Mouse (Mus musculus) forebrain, embryonic 15.5 days (tissue): ENCODE results near the gene Erbb4. TPM values are rescaled to one million over a fixed set of nuclear protein-coding genes. Genes with fewer than 3 reads are reported as not detected.

Experiments
- ATAC-seq: fragments of 200-750 bp; cut with Nextera tagmentation; replicated peaks from 2 replicates; pipeline ENCODE4 v1.8.0; 2017; ENCODE audit warnings: mild to moderate bottlenecking, moderate TSS enrichment, moderate library complexity
- H3K27ac ChIP-seq: fragments of 300-500 bp; sonication (generic); replicated peaks from 2 replicates; pipeline ENCODE4 v1.5.1; 2015; ENCODE audit warnings: mild to moderate bottlenecking, inconsistent platforms
- H3K27me3 ChIP-seq: fragments of 300-500 bp; sonication (generic); 2 replicates; pipeline ENCODE4 v1.6.1; 2015; ENCODE audit warnings: inconsistent platforms
- H3K36me3 ChIP-seq: fragments of 300-500 bp; sonication (generic); 2 replicates; pipeline ENCODE4 v1.6.1; 2015; ENCODE audit warnings: mild to moderate bottlenecking, inconsistent platforms
- H3K4me1 ChIP-seq: fragments of 300-500 bp; sonication (generic); 2 replicates; pipeline ENCODE4 v1.6.1; 2015; ENCODE audit warnings: inconsistent platforms
- H3K4me2 ChIP-seq: fragments of 300-500 bp; sonication (generic); replicated peaks from 2 replicates; pipeline ENCODE4 v1.6.1; 2015; ENCODE audit warnings: mild to moderate bottlenecking, inconsistent platforms
- H3K4me3 ChIP-seq: fragments of 300-500 bp; sonication (generic); 2 replicates; pipeline ENCODE4 v1.5.1; 2015; ENCODE audit warnings: mild to moderate bottlenecking, inconsistent platforms
- H3K9ac ChIP-seq: fragments of 300-500 bp; sonication (generic); replicated peaks from 2 replicates; pipeline ENCODE4 v1.6.1; 2015; ENCODE audit warnings: mild to moderate bottlenecking, inconsistent platforms
- H3K9me3 ChIP-seq: fragments of 300-500 bp; sonication (generic); 2 replicates; pipeline ENCODE4 v1.6.1; 2016; ENCODE audit warnings: inconsistent platforms
- WGBS: fragments of 180-500 bp; shearing (Covaris S2); methylation state at CpG from one replicate; pipeline ENCODE4 v1.1.7; 2015; ENCODE audit warnings: mixed read lengths; 5-methylcytosine and 5-hydroxymethylcytosine counted together
- polyA plus RNA-seq: library from polyadenylated mRNA; unstranded; fragments of >200 nt; fragmentation: Nextera tagmentation; extraction: Ambion mirVana; gene quantifications from 2 replicates; pipeline ENCODE4 v1.2.1, GENCODE M21; 2015

Erbb4 gene
- polyA plus RNA-seq, 1 experiment from 2014 or later, result 17.4 TPM

DNA sequence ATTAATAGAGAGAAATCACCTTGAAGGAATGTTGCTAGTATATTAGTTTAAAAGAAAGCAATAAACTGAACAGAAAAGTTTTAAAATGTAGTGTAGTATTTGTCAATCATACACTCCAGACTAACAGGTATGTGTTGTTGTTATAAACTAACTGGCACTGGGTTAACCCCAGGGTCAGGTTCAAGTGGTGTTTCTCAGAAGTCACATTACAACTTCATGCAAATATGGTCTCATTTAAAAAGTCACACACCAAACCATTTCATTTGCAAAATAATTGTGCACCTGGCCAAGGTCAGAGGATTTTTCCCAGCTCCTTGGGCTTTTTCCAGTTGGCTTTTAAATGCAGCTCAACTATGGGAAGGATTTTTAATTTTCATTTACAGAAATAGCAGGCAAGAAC lies 173.1 kb downstream of the Erbb4 start:
- no peak overlapping the region for H3K9ac ChIP-seq
- no peak overlapping the region for H3K4me2 ChIP-seq
- no peak for ATAC-seq

DNA sequence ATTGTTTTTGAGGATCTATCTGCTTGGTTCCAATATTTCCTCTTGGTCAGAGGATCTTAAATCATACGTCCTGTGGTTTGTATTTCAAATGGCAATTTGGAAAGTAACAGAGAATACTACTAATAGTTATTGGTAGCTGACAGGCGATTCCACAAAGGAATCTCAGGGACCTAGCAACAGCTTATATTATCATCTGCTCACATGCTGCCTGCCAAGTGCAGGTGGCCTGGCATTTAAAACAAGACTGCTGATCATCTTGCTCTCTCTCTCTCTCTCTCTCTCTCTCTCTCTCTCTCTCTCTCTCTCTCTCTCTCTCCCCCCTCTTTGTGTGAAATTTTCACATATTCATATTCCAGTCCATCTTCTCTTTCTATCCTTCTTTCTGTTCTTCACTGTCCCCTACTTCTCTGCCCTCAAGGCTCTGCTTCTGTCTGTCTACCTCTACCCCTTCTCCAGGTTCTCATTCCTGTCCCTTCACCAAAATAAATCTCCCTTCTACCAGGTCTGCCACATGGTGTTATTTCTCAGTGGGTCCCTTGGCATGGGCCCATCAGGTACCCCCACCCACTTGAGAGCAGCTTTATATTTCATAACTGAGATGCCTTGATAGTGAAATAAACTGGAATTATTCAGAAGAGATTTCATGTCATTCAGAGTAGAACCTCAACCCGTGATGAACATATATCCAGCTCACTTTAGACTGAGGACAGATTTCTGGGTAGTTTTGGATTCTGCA lies 174.4 kb downstream of the Erbb4 start:
- no peaks in the 10 kb centered on the region for H3K9me3 ChIP-seq
- WGBS, result 75% methylated on average over 3 of the region's 3 CpGs
- no peaks in the 10 kb centered on the region for H3K4me1 ChIP-seq
- H3K27ac ChIP-seq, result no peak overlapping the region
- H3K36me3 ChIP-seq, result no peaks in the 10 kb centered on the region
- ATAC-seq, result no peak
- H3K9ac ChIP-seq, result no peak overlapping the region
- no peaks in the 10 kb centered on the region for H3K27me3 ChIP-seq
- H3K4me3 ChIP-seq, result no peak overlapping the region
- no peak overlapping the region for H3K4me2 ChIP-seq

More for the DNA sequence above, 173.1 kb downstream of the Erbb4 start:
- Histone ChIP-seq H3K27ac (no peak overlapping the region), H3K36me3 (no peaks in the 10 kb centered on the region), H3K4me1 (no peaks in the 10 kb centered on the region), H3K9me3 (no peaks in the 10 kb centered on the region), H3K4me3 (no peak overlapping the region), H3K27me3 (no peaks in the 10 kb centered on the region)

DNA sequence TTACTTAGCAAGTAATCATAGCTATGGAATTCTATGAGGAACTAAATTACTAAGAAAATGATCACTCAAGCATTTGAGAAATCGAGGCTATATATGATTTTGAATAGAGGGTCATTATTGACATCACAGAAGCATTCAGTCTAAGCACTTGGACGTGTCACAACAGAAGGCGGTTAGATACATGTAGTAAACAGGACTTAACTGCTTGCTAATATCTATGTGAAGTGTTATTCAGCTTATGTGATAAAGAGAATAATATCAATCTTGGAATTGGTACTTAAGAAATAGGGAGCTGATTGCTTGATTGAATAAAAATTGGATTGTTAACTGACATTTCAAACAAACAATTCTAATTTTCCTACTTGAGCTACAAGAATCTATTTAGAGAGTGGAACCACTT lies 190.0 kb downstream of the Erbb4 start:
- H3K27me3 ChIP-seq, result no peaks in the 10 kb centered on the region
- no peak overlapping the region for H3K9ac ChIP-seq
- H3K9me3 ChIP-seq, result no peaks in the 10 kb centered on the region
- H3K27ac ChIP-seq, result no peak overlapping the region
- H3K4me2 ChIP-seq, result no peak overlapping the region
- no peaks in the 10 kb centered on the region for H3K36me3 ChIP-seq
- ATAC-seq, result no peak
- H3K4me1 ChIP-seq, result no peaks in the 10 kb centered on the region
- WGBS, result 43% methylated on average over 3 of the region's 3 CpGs
- no peak overlapping the region for H3K4me3 ChIP-seq

DNA sequence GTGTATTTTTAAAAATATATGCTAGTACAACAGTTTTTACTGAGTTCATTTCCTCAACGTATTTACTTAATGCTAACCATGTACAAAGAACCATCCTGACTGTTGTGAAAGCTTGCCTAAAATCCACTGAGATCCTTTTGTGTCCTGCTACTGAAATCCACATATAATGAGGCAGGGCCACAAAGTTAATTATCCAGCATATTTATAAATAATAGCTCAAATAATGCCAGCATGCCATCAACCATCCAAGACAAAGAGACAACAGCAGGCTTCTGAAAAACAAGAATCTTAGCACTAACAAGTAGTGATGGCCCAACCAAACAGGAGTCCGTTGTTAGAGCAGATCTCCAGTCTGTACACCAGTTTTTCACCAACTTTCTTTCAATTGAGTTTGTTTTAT lies 215.8 kb downstream of the Erbb4 start:
- 29% methylated on average over 2 of the region's 2 CpGs for WGBS
- H3K27me3 ChIP-seq, result 0 out of 2 replicates have a peak, but pooled peaks cover 2% of the 10 kb centered on the region
- ATAC-seq, result no peak
- no peaks in the 10 kb centered on the region for H3K9me3 ChIP-seq
- H3K9ac ChIP-seq, result no peak overlapping the region
- H3K4me3 ChIP-seq, result no peak overlapping the region
- H3K4me2 ChIP-seq, result no peak overlapping the region
- H3K4me1 ChIP-seq, result no peaks in the 10 kb centered on the region
- no peak overlapping the region for H3K27ac ChIP-seq
- H3K36me3 ChIP-seq, result no peaks in the 10 kb centered on the region

DNA sequence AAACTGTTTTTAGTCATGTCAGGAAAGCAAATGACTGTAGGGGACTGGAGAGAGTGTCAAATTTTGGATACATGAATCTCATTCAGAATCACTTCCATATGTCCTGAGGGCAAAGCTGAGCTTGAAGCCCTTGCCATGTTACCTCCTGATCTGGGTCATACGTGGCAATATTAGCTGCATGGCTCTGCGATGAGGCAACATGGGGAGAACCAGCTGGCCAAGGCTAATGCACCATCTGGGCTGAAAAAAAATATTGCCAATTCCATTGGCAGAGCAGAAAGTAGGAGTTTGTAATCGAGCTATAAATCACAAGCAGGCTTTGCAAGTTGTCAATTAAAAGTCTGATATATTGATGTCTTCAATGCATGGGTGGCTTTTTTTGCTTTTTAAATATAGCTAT lies 221.0 kb downstream of the Erbb4 start:
- Histone ChIP-seq H3K4me2 (no peak overlapping the region), H3K9me3 (no peaks in the 10 kb centered on the region), H3K4me1 (no peaks in the 10 kb centered on the region), H3K27ac (no peak overlapping the region), H3K27me3 (no peaks in the 10 kb centered on the region), H3K9ac (no peak overlapping the region), H3K36me3 (no peaks in the 10 kb centered on the region), H3K4me3 (no peak overlapping the region)
- 53% methylated on average over 3 of the region's 3 CpGs for WGBS
- peak; percentile 81; the same call in 1 of the 2 replicates for ATAC-seq

DNA sequence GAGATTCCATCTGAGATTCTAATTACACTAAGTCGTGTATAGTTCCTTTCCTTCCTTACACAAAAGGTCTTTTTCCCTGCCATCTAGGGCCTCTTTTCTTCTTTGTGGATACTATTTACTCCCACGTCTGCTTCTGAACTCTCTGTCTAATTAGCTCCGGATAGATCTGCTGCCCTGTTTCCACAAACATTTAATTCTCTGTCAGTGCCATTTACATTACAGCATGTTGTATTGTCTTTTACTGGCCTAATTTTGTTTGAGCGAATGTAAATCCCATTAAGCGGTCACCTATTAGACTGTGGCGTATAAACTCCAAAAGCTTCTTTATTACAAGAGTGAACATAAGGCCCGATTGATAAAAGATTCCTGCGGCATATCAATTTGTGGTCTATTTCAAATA lies 232.9 kb downstream of the Erbb4 start:
- Histone ChIP-seq H3K36me3 (no peaks in the 10 kb centered on the region), H3K4me3 (no peak overlapping the region), H3K4me1 (peaks cover 15% of the 10 kb centered on the region), H3K27ac (no peak overlapping the region), H3K4me2 (no peak overlapping the region), H3K27me3 (peaks cover 24% of the 10 kb centered on the region), H3K9me3 (no peaks in the 10 kb centered on the region), H3K9ac (no peak overlapping the region)
- ATAC-seq, result no peak
- WGBS, result 9% methylated on average over 8 of the region's 8 CpGs

DNA sequence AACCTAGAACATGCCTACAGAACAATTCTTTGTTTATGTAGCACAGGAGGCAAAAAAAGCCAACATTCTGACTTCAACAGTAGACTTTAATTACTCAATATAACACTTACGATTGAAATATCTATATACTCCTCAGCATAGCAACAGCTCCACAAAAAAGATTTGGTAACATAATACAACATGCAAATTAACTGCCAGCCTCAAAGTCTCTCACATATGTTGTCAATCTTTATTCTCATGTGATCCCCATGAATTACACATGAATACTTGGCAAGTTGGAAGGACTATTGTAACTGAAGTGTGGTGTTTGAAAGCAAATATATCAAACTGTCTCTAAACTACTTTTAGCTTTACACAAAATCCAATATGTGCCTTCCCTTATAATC lies 234.2 kb downstream of the Erbb4 start:
- H3K4me2 ChIP-seq, result no peak overlapping the region
- no peak overlapping the region for H3K9ac ChIP-seq
- peak; percentile 46; the same call in 1 of the 2 replicates for ATAC-seq

DNA sequence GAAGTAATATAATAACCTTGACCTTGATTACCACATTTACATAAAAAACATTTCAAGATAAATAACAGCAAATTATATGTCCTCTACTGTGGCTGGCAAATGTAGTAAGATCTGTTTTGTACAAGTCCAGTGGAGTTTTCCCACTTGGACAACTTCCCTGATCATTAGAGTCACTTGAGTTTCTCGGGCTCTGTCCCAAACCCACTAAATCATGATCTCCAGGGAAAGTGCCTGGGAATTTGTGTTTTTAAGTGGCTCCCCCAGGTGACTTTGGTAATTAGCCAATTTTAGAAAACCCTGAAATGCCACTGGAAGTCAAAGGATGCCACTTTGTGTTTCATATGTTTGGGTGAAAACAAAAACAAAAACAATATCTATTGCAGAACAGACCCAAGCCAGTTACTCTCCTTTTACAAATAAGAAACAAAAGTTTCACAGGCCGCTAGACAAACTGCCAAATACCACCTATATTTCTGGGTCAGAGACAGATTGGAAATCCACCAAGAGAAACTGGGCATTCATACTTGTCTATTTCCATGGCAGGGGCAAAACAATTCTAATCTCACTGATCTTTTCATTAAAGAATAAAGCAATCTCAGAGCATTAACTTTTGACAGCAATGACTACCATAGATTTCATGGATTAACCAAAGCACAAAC lies 234.8 kb downstream of the Erbb4 start:
- H3K4me3 ChIP-seq, result no peak overlapping the region
- no peak overlapping the region for H3K4me2 ChIP-seq
- no peaks in the 10 kb centered on the region for H3K9me3 ChIP-seq
- H3K27me3 ChIP-seq, result peaks cover 25% of the 10 kb centered on the region
- no peaks in the 10 kb centered on the region for H3K36me3 ChIP-seq
- no peak for ATAC-seq
- peaks cover 15% of the 10 kb centered on the region for H3K4me1 ChIP-seq
- no peak overlapping the region for H3K27ac ChIP-seq
- 30% methylated on average over 2 of the region's 2 CpGs for WGBS
- H3K9ac ChIP-seq, result no peak overlapping the region

More for the DNA sequence above, 234.2 kb downstream of the Erbb4 start:
- Histone ChIP-seq H3K36me3 (no peaks in the 10 kb centered on the region), H3K9me3 (no peaks in the 10 kb centered on the region), H3K4me3 (no peak overlapping the region), H3K4me1 (peaks cover 15% of the 10 kb centered on the region), H3K27me3 (peaks cover 26% of the 10 kb centered on the region), H3K27ac (no peak overlapping the region)
- WGBS, result 20% methylated on average over 1 of the region's 1 CpGs

DNA sequence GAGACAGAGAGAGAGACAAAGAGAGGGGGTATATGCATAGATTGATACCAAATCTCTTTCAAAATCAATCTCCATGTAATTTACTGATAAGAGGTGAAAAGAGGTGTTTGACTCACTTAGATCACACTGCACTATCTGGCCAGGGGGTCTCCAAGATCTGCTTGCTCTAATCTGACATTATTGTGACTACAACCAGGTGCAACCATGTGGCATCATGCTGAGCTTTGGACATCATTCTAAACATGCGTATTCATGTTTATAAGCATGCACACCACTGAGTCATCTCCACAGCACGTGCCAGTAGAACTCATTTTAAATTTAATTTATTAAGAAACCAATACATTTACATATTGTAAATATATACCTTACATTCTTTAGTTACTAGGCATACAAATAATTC lies 247.5 kb downstream of the Erbb4 start:
- Histone ChIP-seq H3K9me3 (no peaks in the 10 kb centered on the region), H3K36me3 (no peaks in the 10 kb centered on the region), H3K4me2 (no peak overlapping the region), H3K4me3 (no peak overlapping the region), H3K27me3 (peaks cover 7% of the 10 kb centered on the region; the same call in 1 of the 2 replicates), H3K9ac (no peak overlapping the region), H3K4me1 (no peaks in the 10 kb centered on the region), H3K27ac (no peak overlapping the region)
- WGBS, result 76% methylated on average over 2 of the region's 2 CpGs
- no peak for ATAC-seq

DNA sequence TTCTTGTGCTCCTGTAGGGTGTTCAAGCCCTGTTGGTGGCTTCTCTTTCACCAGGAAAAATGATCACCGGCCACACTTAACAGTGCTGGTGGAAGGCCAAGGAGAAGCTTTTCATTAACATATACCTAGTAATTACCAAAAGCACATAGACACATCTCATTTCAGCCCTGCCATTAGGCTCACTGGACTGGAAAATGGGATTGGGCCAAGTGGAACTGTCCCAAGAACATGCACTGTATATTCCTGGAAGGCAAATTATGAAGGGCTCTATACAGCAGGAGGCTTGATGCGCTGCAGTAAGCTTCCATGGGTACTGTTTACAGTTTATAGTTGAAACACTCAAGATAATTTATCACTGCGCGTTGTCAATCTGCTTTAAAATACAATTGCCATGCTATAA lies 248.4 kb downstream of the Erbb4 start:
- H3K36me3 ChIP-seq, result no peaks in the 10 kb centered on the region
- H3K4me1 ChIP-seq, result no peaks in the 10 kb centered on the region
- 63% methylated on average over 4 of the region's 4 CpGs for WGBS
- ATAC-seq, result no peak
- no peak overlapping the region for H3K27ac ChIP-seq
- no peak overlapping the region for H3K4me2 ChIP-seq
- no peaks in the 10 kb centered on the region for H3K9me3 ChIP-seq
- peaks cover 7% of the 10 kb centered on the region; the same call in 1 of the 2 replicates for H3K27me3 ChIP-seq
- no peak overlapping the region for H3K9ac ChIP-seq
- no peak overlapping the region for H3K4me3 ChIP-seq

DNA sequence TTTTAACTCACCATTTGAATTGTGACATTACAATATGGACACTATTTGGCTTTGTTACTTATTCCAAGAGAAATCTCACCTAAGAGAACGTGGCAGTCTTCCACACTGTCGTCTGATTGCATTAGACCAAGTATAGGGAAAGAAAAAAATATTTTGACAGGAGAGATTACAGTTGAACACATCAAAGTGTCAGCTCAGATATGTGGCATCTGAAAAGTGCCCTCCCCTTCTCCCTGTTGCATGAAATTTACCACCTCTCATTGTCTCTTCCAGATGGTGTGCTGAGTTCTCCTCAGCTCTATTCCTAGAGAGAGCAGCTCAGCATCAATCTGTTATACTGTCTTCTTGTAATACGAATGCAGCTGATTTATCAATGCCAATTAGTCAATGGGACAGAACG lies 268.5 kb downstream of the Erbb4 start:
- Histone ChIP-seq H3K4me1 (no peaks in the 10 kb centered on the region), H3K27me3 (no peaks in the 10 kb centered on the region), H3K9ac (no peak overlapping the region), H3K4me3 (no peak overlapping the region), H3K27ac (no peak overlapping the region), H3K36me3 (no peaks in the 10 kb centered on the region), H3K4me2 (no peak overlapping the region), H3K9me3 (no peaks in the 10 kb centered on the region)
- 31% methylated on average over 4 of the region's 4 CpGs for WGBS
- peak; percentile 82 for ATAC-seq

DNA sequence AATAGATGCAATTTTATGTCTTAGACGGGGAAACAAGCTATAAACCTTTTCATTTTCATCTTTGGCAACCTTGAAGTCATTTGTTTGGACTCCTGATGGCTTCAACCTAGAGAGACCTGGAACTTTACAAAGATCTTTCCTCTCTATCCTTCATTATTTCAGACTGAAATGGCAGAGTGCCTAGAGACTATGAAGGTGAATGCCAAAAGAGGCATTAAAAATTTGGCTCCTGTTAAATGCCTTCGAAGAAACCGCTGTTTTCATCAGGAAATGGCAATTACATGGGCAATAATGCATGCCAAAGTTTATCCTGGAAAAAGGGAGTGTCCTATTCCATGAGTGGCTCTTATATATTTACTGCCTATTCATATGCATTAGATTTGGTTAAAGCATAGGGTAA lies 273.2 kb downstream of the Erbb4 start:
- no peaks in the 10 kb centered on the region for H3K36me3 ChIP-seq
- 54% methylated on average over 3 of the region's 3 CpGs for WGBS
- H3K4me1 ChIP-seq, result peaks cover 11% of the 10 kb centered on the region; the same call in 1 of the 2 replicates
- H3K4me2 ChIP-seq, result no peak overlapping the region
- H3K27ac ChIP-seq, result no peak overlapping the region
- no peak overlapping the region for H3K9ac ChIP-seq
- no peaks in the 10 kb centered on the region for H3K27me3 ChIP-seq
- H3K9me3 ChIP-seq, result no peaks in the 10 kb centered on the region
- H3K4me3 ChIP-seq, result no peak overlapping the region
- no peak for ATAC-seq

DNA sequence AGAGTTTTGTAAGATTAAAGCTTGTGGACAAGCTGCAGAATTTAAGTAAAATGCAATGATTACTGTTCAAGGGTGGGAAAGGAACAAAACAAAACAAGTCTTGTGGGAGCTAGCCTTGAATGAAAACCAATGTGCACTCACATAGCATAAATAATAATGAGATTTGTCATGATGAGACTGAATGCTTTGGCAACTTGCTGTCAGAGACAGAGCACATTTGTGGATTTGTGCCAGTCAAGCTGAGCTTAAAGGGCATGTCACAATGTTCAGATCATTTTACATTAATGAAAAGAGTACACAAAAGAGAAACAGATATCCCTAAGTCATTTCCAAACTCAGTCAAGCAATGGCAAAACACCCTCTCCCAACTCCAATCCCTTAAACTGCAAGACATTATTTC lies 275.8 kb downstream of the Erbb4 start:
- no peak overlapping the region for H3K4me2 ChIP-seq
- H3K4me3 ChIP-seq, result no peak overlapping the region
- no peak for ATAC-seq

More for the DNA sequence above, 275.8 kb downstream of the Erbb4 start:
- Histone ChIP-seq H3K4me1 (peaks cover 11% of the 10 kb centered on the region; the same call in 1 of the 2 replicates), H3K9ac (no peak overlapping the region), H3K27me3 (no peaks in the 10 kb centered on the region), H3K9me3 (no peaks in the 10 kb centered on the region), H3K27ac (no peak overlapping the region), H3K36me3 (no peaks in the 10 kb centered on the region)
